Mouse (Mus musculus): Measurements from ENCODE around the gene Sipa1l1.

Gene Sipa1l1

GRCm38 (mm10) chr12:82340196-82340918 lies 171.2 kb downstream of the Sipa1l1 start:
- DNase-seq = no peak

DNA sequence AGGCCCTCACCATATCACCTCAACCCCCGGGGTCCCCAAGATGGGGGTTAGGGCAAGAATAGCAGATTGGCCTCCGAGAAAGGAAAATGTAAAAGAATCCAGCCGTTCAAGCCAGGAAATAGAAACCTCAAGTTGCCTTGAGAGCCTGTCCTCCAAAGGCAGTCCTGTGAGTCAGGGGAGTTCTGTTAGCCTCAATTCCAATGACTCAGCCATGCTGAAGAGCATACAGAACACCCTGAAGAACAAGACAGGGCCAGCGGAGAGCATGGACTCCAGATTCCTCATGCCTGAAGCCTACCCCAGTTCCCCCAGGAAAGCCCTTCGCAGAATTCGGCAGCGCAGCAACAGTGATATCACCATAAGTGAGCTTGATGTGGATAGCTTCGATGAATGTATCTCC lies 172.1 kb downstream of the Sipa1l1 start:
- no peak for DNase-seq

DNA sequence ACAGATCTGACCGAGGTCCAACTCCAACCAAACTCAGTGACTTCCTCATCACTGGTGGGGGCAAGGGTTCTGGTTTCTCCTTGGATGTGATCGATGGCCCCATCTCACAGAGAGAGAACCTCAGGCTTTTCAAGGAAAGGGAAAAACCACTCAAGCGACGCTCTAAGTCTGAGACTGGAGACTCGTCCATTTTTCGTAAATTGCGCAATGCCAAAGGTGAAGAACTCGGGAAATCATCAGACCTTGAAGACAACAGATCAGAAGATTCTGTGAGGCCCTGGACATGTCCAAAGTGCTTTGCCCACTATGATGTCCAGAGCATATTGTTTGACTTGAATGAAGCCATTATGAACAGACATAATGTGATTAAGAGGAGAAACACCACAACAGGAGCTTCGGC lies 172.6 kb downstream of the Sipa1l1 start:
- no peak for DNase-seq

DNA sequence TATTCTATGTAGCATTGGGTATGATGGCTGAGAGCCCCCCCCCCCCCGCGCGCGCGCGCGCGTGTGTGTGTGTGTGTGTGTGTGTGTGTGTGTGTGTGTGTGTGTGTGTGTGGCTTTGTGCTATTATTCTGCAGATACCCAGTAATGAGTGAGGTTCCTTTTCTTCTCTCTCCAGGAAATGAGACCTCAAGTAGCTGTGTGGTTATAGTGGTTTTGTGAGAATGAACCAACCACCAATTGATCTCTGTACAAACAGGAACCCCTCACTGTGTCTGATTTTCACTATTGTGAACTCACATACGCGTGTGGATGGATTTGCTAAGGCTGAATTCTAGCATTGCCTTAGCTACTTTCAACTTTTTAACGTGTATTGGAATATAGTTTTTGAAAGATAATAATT lies 181.0 kb downstream of the Sipa1l1 start:
- no peak for DNase-seq

DNA sequence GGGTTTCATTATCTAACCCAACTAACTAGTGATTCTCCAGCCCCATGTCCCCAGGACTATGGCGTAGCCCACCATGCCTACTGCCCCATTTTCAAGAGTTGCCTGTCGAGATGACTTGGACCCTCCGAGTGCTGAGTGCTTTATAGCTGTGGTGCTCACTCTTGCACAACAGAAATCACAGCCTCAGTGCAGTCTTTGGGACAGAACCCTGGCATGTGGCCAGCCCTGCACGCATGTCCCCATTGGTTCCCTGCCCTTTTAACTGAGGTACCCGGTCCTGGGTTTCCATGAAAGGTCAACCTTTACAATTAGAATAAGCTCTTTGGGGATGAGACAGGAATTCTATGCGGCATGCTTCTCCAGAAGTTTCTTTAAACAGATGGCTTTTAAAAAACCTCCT lies 181.8 kb downstream of the Sipa1l1 start:
- no peak for DNase-seq

GRCm38 (mm10) chr12:82353660-82354059 lies 184.5 kb downstream of the Sipa1l1 start:
- no peak for DNase-seq

DNA sequence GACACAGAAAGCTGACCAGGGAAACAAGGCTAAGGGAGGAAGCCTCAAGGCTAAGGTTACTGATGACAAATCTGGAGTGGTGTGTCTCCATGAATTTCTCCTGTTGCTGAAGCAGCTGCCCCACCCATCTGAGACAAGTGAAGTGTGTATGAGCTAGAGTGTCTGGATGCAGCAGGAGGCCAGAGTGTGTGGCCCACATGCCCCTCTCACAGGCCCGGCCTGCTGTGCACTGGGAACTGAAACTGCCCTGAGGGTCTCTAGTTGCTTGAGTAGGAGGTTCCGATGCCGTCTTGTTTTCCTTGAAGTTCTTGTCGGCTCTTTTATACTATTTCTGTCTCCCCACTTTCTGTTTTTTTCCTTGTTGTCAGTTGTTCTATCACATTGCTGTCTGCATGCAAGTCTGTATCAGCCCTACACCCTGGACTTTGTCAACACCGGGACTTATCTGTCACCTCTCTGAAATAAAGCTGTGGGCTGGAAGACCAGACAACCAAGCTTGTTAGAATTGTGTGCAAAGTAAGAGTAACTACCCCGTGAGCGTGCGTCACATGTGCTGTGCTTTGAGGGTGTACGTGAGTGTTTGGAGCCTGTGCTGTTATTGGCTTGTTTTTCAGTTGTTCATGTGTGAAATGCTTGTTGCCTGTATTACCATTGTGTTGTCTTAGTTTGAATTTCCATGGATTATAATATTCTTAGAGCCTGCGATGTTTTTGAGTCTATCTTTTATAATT lies 186.5 kb downstream of the Sipa1l1 start:
- DNase-seq = no peak

GRCm38 (mm10) chr12:82356476-82356875 lies 187.4 kb downstream of the Sipa1l1 start:
- no peak for DNase-seq

- no peak for DNase-seq
Observed at GRCm38 (mm10) chr12:82357431-82357830, 188.3 kb downstream of the Sipa1l1 start.

DNA sequence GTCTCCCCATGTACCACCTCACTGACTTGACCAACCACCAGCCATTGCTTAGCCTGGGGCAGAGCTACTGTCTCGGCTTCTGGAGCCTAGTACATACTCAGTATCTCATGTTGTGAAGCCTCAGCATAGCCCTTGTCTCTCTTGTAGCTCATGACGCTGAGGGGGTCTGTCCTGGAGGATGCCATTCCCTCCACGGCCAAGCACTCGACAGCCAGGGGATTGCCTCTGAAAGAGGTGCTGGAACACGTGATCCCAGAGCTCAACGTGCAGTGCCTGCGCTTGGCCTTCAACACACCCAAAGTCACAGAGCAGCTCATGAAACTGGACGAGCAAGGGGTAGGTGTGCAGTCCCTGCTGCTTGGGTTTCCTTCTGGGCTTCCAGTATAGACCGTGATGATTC lies 193.7 kb downstream of the Sipa1l1 start:
- no peak for DNase-seq

- DNase-seq = no peak
Observed at GRCm38 (mm10) chr12:82364186-82364585, 195.1 kb downstream of the Sipa1l1 start.

DNA sequence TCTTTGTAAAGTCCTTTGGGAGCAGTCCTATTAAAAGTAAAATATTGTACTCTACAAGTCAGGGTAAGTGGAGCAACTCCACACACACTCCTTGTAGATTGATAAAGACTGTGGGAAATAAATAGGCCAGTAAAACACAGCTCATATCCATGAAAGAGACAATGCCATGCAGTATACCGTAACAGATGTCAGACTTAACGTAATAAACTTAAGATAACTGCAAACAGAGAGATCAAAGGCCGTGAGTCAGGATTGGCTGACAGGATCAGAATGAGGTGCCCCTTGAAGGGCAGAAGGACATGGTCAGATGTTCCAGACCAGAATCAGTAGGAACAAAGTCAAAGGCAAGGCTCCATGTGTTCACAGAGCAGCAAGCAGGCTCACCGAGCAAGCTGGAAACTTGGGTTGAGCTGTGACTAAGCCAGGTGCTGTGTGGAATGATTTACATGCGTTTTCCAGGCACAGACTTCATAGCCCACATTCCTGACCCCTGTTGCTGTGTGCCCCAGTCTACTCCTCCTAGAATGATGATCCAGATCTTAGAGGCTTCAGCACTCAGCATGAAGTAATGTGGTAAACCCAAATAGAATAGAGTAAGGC lies 196.3 kb downstream of the Sipa1l1 start:
- DNase-seq = no peak

DNA sequence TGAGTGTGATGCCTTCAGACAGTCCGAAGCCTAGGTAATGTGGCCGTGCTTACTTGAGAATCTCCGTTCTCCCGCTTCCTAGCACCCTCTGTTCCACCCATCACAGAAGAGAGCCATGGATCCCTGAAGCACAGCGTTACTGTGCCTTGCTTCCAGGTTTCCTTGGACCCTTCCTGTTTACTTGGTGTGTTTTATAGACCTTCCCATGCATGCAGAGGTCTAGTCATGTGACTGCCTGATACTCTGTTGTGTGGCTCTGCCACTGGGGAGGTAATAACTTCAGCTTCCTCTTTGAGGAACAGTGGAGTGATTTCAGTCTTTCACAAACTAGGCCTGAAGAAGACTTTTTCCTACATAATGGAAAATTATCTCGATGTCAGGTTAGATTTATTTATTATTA lies 197.6 kb downstream of the Sipa1l1 start:
- DNase-seq = no peak

DNA sequence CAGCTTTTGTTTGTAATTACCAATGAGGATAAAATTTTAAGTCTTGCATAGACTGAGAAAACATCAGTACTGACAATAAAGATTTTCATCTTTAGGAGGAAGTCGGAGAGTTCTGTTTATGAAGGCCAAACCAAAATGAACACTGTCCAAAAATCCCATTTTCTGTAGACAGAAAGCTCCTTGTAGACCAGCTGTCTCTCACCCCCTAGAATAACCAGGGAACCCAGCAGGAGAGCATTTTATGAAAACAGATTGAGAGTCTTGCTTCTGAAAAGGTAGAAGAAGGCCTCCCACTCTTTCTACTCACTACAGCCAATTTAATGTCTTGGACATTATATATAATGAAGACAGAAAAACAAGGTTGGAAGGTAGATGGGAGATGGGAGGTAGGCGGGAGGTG lies 198.2 kb downstream of the Sipa1l1 start:
- no peak for DNase-seq

DNA sequence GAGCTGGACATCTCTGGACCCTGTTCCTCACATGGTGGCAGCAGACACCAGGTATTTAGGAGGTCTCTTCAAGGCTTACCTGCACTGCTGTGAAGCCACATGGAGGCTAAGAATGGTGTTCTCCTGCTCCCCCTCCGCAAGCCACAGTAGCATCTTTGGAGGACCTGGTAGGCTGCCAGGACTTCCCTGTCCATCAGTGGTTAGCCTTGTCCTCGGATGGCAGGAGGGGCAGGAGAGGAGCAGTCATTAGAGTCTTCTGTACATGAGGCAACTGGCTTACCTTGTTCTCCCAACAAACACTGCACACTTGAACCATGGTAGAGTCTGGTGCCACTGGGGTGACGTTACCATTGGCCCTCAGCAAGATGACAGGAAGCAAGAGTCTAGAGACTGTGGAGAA lies 198.9 kb downstream of the Sipa1l1 start:
- DNase-seq = no peak

DNA sequence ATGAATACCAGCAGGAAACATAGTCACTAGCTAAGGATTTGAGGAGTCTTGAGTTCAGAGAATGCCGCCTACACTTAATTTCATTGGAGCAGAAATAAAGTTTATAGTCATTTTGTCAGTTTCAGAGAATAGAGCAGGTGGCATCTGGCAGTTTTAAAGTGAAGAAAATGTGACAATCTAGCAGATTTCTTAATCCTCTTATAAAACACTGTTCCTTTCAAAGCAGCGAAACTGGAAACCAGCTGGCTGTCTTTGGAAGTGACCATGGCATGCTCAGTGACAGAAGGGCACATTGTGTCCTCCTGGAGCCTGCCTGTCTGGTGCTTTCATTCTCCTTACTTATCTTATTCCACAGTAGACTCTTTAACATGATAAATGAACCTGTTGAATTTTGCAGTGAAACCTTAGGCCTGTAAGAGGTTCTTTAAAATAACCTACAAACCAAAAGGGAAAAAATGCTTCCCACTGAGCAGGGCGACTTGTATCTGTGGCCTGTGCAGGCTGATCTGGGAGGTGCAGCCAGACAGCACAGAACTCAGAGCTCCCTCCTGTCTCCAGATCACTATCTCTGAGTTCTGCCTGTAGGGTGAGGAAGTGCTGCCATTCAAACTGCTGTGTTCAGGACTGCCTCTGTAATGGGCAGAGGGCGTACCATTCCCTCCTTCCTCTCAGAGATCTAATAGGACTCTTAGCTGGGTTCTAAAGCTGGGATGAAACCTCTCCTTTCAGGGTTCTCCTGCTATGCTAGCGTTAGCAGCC lies 200.5 kb downstream of the Sipa1l1 start:
- DNase-seq = no peak

- DNase-seq = no peak
Observed at GRCm38 (mm10) chr12:82371266-82371665, 202.1 kb downstream of the Sipa1l1 start.

DNA sequence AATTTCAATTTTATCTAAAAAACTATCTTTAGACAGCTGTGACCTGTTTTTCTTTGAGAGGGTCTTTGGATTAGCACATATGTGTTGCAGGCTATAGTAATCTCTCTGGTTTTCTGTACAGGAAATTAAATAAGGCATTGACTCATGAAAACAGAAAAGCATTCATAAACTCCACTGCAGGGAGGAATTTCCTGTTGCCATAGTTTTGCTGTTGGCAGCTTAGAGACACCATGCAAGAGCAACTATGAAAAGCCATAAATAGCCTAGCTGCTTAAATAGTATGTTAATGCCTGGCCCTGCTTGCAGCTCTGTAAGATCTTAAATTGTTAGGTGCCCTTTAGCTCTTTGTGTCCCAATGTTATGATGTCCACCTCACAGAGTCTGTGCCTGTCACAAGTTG lies 204.9 kb downstream of the Sipa1l1 start:
- no peak for DNase-seq

DNA sequence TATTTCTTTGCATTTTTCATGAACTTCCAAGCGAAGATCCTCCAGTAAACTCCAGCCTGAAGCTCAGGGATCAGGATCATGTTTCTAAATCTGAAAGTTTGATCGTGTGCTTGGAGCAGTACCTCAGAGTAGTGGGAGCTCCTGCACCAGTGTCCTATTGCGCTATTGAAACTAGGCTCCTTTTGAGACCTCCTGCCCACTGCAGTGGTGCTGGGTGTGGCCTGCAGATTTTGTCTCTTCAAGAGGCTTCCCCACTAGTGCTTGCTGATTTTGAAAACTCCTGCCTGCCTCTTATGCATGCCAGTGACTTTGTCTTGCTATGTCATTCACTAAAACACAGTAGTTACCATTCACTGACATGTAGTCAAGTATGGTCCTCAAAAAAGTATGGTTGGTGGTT lies 213.8 kb downstream of the Sipa1l1 start:
- no peak for DNase-seq

- no peak for DNase-seq
Observed at GRCm38 (mm10) chr12:82384719-82385118, 215.6 kb downstream of the Sipa1l1 start.

DNA sequence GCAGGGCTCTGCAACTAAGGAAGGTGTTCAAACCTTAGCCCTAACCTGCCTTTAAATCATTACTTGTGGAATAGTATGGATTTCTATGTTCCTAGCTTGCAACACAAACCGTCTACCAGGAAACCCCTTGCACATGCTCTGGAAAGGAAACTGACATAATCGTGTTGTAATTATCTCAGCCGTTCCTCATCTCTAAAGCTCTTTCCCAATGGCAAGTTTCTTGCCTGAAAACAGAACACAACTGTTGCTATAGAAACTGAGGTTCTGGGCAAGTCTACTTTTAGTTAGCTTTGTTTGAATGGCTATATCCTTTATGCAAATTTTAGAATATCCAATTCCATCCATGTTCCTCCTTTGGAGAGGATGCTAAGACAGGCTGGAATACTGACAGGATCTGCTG lies 217.9 kb downstream of the Sipa1l1 start:
- DNase-seq = no peak

DNA sequence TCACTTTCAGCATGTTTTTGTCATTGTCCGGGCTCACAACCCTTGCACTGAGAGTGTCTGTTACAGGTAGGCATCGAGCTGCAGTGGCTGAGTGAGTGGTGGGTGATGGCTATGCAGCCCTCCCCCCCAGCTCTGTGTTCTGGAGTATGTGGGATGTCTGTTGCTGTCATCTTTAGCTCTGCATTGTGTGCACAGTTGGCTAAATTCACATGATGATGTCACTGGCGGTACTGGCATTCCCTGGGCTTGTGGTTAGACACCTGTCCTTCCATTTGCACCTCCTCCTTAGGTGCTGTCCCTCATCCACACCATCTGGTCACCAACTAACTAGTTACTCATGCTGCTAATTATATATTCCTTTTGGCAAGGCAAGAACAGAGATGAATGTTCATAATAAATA lies 218.5 kb downstream of the Sipa1l1 start:
- DNase-seq = no peak

DNA sequence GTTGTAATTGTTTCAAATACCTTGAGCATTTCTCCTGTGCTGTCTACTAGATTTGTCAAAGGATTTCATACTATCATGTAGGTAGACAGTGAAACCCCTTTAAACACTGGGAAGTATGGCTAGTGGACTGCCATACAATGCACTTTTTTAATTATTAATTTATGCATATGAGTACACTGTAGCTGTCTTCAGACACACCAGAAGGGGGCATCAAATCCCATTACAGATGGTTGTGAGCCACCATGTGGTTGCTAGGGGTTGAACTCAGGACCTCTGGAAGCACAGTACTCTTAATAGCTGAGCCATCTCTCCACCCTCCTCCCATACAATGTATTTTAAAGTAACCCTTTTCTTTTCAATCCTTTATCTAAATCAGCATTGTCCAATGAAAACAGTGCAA lies 219.0 kb downstream of the Sipa1l1 start:
- DNase-seq = no peak

Measured in spleen, adult 18-20 months (tissue).